ENCODE assay signal across 22 mouse cellular contexts in genomic region chrX:42188825-42189426, GRCm38 (mm10).
"Had no signal": no experiment of that assay in that cellular context is flagged by ENCODE, and none has a peak within 500 bp of the region (broad histone marks: within the 10 kb centered on the region; RNA-seq: fewer than 3 reads in every experiment).

No protein-coding gene starts in this region.

- H3K9ac ChIP-seq: liver, embryonic 15.5 days; liver, postnatal 0 days; lung, embryonic 15.5 days; midbrain, embryonic 12.5 days; neural tube, embryonic 13.5 days; neural tube, embryonic 15.5 days had no signal

- DNase-seq: liver, postnatal 0 days; lung, adult 2 months; lung, postnatal 14 days; lung, postnatal 36 days; midbrain, embryonic 14.5 days; retina, postnatal 1 day; right cerebral cortex, adult 18-20 months; right cerebral cortex, postnatal 25 days; right cerebral cortex, postnatal 4 days; thymus, adult 18-20 months; thymus, postnatal 25 days; thymus, postnatal 4 days had no signal

- H3K27ac ChIP-seq: liver, embryonic 15.5 days; lung, embryonic 15.5 days; macrophage; midbrain, embryonic 10.5 days; midbrain, embryonic 12.5 days; neural tube, embryonic 13.5 days; neural tube, embryonic 15.5 days had no signal

- H3K4me1 ChIP-seq: liver, embryonic 15.5 days; lung, embryonic 15.5 days; midbrain, embryonic 10.5 days; midbrain, embryonic 12.5 days; neural tube, embryonic 13.5 days; neural tube, embryonic 15.5 days had no signal

- ATAC-seq: liver, postnatal 0 days; lung, postnatal 0 days; midbrain, embryonic 16.5 days had no signal

- H3K36me3 ChIP-seq: liver, embryonic 15.5 days; lung, embryonic 15.5 days; midbrain, embryonic 10.5 days; midbrain, embryonic 12.5 days; neural tube, embryonic 13.5 days; neural tube, embryonic 15.5 days had no signal

- H3K4me3 ChIP-seq: liver, embryonic 15.5 days; lung, embryonic 15.5 days; midbrain, embryonic 10.5 days; midbrain, embryonic 12.5 days; myocyte; neural tube, embryonic 13.5 days; neural tube, embryonic 15.5 days had no signal

- H3K27me3 ChIP-seq: liver, embryonic 15.5 days; lung, embryonic 15.5 days; midbrain, embryonic 12.5 days; neural tube, embryonic 13.5 days; neural tube, embryonic 15.5 days had no signal
